Mouse (Mus musculus) forebrain, embryonic 10.5 days (tissue): ENCODE results near the gene Cyb561. TPM values are rescaled to one million over a fixed set of nuclear protein-coding genes. Genes with fewer than 3 reads are reported as not detected.

ENCODE experiments used
- DNase-seq: peaks from one replicate; pipeline ENCODE4 v3.0.0-alpha.2; 2017; ENCODE audit warnings: low spot score; ENCODE audit errors: extremely low spot score
- H3K27ac ChIP-seq: fragments of 300-500 bp; sonication (generic); 2 replicates; pipeline ENCODE4 v1.5.1; 2016; ENCODE audit warnings: mild to moderate bottlenecking
- H3K27me3 ChIP-seq: fragments of 300-500 bp; sonication (generic); 2 replicates; pipeline ENCODE4 v1.6.1; 2016; ENCODE audit warnings: mild to moderate bottlenecking; ENCODE audit not compliant: poor library complexity, severe bottlenecking
- H3K36me3 ChIP-seq: fragments of 300-500 bp; sonication (generic); replicated peaks from 2 replicates; pipeline ENCODE4 v1.6.1; 2016; ENCODE audit warnings: mild to moderate bottlenecking, moderate library complexity
- H3K4me1 ChIP-seq: fragments of 300-500 bp; sonication (generic); 2 replicates; pipeline ENCODE4 v1.6.1; 2016
- H3K4me3 ChIP-seq: fragments of 300-500 bp; sonication (generic); 2 replicates; pipeline ENCODE4 v1.5.1; 2016; ENCODE audit warnings: mild to moderate bottlenecking, moderate library complexity
- H3K9me3 ChIP-seq: fragments of 300-500 bp; sonication (generic); 2 replicates; pipeline ENCODE4 v1.6.1; 2016; ENCODE audit warnings: mild to moderate bottlenecking, moderate library complexity
- WGBS: fragments of 180-500 bp; shearing (Covaris S2); methylation state at CpG from one replicate; pipeline ENCODE4 v1.1.7; 2016; 5-methylcytosine and 5-hydroxymethylcytosine counted together
- polyA plus RNA-seq: library from polyadenylated mRNA; unstranded; fragments of >200 nt; fragmentation: Nextera tagmentation; extraction: Ambion mirVana; gene quantifications from 2 replicates; pipeline ENCODE4 v1.2.1, GENCODE M21; 2016

Gene Cyb561
- polyA plus RNA-seq, 1 experiment from 2014 or later = 15.4 TPM

DNA sequence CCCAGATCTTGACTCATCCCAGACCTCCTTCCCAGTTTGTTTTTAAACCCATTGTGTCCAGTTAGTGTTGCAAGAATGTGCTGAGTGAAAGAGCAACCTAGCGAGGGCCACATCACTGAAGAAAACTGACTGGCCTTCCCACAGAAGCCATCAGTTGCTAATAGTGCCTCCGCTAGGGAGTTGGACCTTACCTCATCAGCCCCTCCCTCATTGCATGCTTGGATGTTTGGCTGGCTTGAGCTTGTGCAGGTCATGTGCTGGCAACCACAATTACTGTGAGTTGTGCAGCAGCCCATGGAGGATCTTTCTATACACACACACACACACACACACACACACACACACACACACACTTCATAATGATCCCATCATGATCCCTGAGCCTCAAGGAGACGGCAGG is 21.8 kb downstream of the Cyb561 start:
- Histone ChIP-seq H3K4me3 (no peak overlapping the region), H3K27me3 (no peaks in the 10 kb centered on the region), H3K27ac (no peak overlapping the region), H3K36me3 (no peaks in the 10 kb centered on the region; the same call in 1 of the 2 replicates), H3K9me3 (no peaks in the 10 kb centered on the region), H3K4me1 (peaks cover 28% of the 10 kb centered on the region)
- WGBS = 93% methylated on average over 3 of the region's 3 CpGs
- no peak for DNase-seq

DNA sequence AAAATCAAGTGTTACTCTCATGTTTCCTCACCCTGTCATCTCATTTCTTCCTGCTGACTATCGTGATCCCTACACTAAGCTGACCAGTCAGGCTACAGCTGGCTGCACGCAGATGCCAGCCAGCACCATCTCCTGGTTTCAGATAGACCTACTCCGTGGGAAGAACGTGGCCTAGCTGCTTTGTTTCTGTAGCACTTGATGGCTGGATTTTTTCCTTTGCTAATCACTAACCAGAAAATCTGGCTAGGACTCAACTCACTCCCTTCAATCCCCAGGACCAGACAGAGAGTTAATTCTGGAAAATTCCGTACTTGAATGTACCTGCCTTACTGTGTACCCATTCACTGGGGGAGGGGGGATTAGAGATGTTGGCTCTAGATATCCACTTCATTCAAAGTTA is 25.0 kb downstream of the Cyb561 start:
- Histone ChIP-seq H3K27ac (no peak overlapping the region), H3K9me3 (no peaks in the 10 kb centered on the region), H3K4me3 (no peak overlapping the region), H3K27me3 (no peaks in the 10 kb centered on the region), H3K4me1 (peaks cover 13% of the 10 kb centered on the region), H3K36me3 (peaks cover 3% of the 10 kb centered on the region)
- no peak for DNase-seq
- 74% methylated on average over 5 of the region's 5 CpGs for WGBS

DNA sequence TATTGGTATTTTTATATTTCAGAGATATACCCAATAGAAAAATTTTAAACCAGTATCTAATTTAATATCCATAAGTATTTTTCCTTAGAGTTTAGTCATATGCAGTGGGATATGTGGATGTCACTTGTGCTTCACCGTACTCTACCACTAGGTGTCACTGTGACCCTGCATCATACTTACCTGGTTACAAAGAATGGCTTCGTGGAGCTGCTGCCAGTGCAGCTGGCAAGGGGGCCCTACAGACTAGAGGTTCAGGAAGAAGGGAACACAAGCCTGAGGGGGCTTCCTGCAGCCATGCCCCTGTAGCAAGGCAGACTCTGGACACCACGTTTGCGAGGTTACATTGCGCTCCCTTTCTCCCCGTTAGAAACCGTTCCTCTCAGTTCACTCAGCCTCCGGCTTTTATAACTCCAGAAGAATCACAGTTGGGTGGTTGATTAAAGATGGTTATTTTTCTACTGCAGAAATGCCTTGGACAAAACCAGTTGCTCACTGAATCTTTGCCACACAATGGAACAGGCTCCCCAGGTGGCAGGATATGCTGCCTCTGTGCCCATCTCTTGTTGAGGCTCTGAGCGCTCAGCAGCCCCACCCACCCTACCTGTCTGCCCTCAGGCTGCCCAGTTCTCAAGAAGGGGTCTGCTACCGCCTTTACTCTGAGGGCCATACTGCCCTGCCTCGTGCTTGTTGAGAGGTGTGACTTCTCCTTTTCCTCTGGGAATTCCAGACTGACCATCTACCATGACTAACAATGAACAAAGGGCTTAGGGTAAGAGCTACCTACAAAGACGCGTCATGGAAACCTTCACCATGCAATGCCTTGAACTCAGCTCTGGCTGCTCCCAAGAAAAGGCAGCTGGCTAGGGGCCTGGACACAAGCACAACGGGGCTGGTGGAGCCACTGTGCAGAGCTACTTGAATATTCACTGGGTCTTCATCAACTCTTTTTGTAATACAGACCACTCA is 25.8 kb downstream of the Cyb561 start:
- no peak overlapping the region for H3K27ac ChIP-seq
- H3K4me3 ChIP-seq = no peak overlapping the region
- peaks cover 12% of the 10 kb centered on the region for H3K36me3 ChIP-seq
- no peaks in the 10 kb centered on the region for H3K27me3 ChIP-seq
- no peaks in the 10 kb centered on the region for H3K9me3 ChIP-seq
- peak; percentile 80 for DNase-seq
- 56% methylated on average over 14 of the region's 14 CpGs for WGBS
- peaks cover 13% of the 10 kb centered on the region for H3K4me1 ChIP-seq

DNA sequence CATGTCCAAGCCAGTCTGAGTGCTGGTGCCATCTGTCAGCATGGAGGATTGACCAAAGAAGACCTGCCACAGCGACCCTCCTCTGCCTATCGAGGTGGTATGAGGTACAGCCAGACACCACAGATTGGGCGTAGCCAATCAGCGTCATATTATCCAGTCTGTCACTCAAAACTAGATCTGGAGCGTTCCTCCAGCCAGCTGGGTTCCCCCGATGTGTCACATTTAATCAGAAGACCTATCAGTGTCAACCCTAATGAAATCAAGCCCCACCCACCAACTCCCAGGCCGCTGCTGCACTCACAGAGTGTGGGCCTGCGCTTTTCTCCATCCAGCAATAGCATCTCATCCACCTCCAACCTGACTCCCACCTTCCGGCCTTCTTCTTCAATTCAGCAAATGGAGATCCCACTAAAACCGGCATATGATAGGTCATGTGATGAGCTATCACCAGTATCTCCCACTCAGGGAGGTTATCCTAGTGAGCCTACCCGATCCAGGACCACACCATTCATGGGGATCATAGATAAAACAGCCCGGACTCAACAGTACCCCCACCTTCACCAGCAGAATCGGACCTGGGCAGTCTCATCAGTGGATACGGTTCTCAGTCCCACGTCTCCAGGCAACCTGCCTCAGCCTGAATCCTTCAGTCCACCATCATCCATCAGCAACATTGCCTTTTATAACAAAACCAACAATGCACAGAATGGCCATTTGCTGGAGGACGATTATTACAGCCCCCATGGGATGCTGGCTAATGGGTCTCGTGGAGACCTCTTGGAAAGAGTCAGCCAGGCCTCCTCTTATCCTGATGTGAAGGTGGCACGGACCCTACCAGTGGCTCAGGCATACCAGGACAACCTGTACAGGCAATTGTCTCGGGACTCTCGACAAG is 30.1 kb downstream of the Cyb561 start:
- Histone ChIP-seq H3K4me1 (peaks cover 9% of the 10 kb centered on the region), H3K9me3 (no peaks in the 10 kb centered on the region), H3K27me3 (no peaks in the 10 kb centered on the region), H3K27ac (no peak overlapping the region), H3K4me3 (no peak overlapping the region), H3K36me3 (peaks cover 26% of the 10 kb centered on the region)
- 93% methylated on average over 20 of the region's 20 CpGs for WGBS
- DNase-seq = no peak

DNA sequence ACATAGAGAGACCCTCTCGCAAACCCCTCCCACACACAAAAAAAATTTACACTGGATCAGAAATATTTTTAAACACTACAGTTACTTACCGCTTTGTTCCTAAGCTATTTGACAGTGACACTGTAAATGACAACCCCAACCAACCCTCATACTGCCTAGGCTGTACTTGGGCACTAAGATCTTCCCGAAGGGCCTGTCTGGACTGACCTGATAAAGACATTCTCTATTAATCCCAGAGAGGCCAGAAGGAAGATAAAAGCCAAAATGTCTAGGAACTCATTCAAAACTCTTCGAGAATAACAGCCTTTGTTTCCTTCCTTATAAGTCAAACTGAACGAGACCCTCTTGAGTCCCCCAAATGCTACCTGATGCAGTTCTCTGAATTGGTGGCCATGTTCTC is 31.9 kb downstream of the Cyb561 start:
- peaks cover 30% of the 10 kb centered on the region for H3K36me3 ChIP-seq

DNA sequence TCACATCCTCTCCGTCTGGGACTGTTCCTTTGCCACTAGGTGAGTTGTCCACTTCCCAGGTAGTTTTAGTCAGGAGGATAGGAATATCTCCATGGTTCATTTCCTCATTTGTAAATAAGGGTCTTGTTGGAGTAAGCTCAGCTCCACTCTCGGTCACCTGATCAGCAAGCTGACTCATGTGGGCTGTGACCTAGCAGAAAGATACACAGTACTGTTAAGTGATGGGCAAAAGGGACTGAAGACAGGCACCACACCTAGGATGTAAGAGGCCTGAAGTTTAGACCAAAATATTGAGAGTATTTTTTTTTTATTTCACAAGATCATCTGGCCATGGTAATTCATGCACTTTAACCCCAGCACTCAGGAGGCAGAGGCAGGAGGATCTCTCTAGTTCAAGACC is 32.3 kb downstream of the Cyb561 start:
- Histone ChIP-seq H3K4me3 (no peak overlapping the region), H3K36me3 (peaks cover 30% of the 10 kb centered on the region), H3K4me1 (no peaks in the 10 kb centered on the region), H3K27me3 (no peaks in the 10 kb centered on the region), H3K27ac (no peak overlapping the region), H3K9me3 (no peaks in the 10 kb centered on the region)
- WGBS = 89% methylated on average over 2 of the region's 2 CpGs
- DNase-seq = no peak

More for the DNA sequence above, 31.9 kb downstream of the Cyb561 start:
- 93% methylated on average over 5 of the region's 5 CpGs for WGBS
- H3K4me3 ChIP-seq = no peak overlapping the region
- no peak for DNase-seq
- H3K4me1 ChIP-seq = no peaks in the 10 kb centered on the region
- H3K27me3 ChIP-seq = no peaks in the 10 kb centered on the region
- H3K27ac ChIP-seq = no peak overlapping the region
- H3K9me3 ChIP-seq = no peaks in the 10 kb centered on the region

DNA sequence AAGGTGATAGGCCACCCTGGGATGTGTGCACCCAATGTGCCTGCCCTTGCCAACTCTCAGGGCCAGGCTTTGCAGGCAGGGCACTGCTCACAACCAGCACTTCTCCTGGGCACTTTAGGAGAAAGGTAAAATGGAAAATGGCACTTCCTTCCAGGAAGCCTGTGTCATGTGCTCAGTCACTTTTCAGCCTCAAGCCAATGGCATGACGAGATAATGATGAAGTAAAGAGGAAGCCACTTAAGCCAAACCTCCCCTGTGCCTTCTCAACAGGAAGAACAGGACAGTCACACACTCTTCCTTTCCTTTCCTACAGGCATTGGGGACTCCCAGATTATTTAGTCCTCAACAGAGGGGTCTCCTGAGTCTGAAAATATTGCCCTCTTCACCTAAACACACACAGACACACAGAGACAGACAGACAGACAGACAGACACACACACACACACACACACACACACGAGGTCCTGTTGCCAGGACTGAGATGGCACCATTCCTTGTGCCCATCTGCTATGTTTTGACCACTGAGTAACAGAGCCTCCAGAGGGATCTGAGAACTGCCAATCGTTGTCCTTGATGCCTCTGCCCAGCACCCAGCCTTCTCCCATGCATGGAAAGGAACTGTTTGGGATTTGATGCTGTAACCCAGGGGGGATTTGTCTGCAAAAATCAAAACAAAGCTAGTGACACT is 32.9 kb downstream of the Cyb561 start:
- Histone ChIP-seq H3K9me3 (no peaks in the 10 kb centered on the region), H3K4me1 (no peaks in the 10 kb centered on the region), H3K27me3 (no peaks in the 10 kb centered on the region), H3K4me3 (no peak overlapping the region), H3K36me3 (peaks cover 30% of the 10 kb centered on the region), H3K27ac (no peak overlapping the region)
- 87% methylated on average over 3 of the region's 3 CpGs for WGBS
- DNase-seq = no peak

DNA sequence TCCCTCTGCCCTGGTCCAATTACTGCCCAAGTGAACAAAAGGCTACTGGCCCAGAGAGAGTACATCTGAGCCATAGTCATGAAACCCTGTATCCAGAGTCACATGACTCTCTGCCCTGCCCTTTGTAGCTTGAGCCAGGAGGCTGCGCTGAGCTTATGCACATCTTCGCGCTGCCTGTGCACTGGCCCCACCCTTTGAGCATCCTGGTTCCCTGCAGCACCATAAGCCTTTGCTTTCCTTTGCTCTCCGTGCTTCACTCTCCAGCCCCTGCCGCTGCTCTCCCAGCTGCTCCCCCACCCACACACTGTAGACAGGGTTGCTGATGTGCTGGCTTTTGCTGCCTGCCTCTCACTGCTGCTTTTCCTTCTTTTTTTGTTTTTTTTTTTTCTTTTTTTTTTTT is 39.6 kb downstream of the Cyb561 start:
- WGBS = 62% methylated on average over 5 of the region's 5 CpGs
- Histone ChIP-seq H3K4me1 (no peaks in the 10 kb centered on the region), H3K27ac (no peak overlapping the region), H3K9me3 (no peaks in the 10 kb centered on the region), H3K27me3 (no peaks in the 10 kb centered on the region), H3K4me3 (no peak overlapping the region), H3K36me3 (0 out of 2 replicates have a peak, but pooled peaks cover 4% of the 10 kb centered on the region)
- no peak for DNase-seq

DNA sequence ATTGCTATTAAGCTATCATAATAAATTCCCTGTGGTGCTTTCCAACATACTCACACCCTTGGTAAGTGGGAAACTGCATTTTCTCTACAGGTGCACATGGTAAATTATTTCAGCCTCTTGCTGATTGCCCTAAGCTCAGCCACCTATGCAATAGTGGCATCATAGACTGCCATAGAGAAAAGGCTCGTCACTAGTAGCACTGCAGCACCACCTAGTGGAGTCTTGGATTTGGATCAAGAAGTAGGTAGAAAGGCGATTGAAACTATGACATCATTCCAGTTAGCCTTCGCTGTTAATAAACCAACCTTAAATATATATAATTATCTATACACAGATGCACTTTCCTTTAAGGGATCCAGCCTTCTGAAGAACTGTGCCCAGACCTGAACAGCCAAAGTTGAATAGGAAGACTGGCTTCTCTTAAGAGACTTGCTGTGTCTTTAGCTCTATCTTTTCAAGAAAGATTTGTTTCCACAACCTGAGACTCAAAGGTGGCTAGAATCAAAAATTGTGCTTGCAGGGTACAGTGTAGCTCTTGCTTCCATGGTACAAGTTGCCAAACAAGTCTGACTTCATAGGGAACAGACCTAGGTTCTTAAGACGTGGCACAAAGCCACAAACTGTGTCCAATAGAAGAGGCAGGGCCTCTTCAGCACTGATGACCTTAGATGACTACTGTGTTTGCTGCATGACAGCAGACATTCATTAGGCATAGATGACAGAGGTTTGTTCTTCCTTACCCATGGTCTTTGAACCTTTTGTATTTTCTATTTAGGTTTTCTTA is 41.4 kb downstream of the Cyb561 start:
- H3K9me3 ChIP-seq = no peaks in the 10 kb centered on the region
- H3K4me3 ChIP-seq = no peak overlapping the region
- peak; percentile 49 for DNase-seq
- no peak overlapping the region for H3K27ac ChIP-seq
- no peaks in the 10 kb centered on the region for H3K36me3 ChIP-seq
- no peaks in the 10 kb centered on the region for H3K4me1 ChIP-seq
- no peaks in the 10 kb centered on the region for H3K27me3 ChIP-seq
- 44% methylated on average over 4 of the region's 4 CpGs for WGBS

DNA sequence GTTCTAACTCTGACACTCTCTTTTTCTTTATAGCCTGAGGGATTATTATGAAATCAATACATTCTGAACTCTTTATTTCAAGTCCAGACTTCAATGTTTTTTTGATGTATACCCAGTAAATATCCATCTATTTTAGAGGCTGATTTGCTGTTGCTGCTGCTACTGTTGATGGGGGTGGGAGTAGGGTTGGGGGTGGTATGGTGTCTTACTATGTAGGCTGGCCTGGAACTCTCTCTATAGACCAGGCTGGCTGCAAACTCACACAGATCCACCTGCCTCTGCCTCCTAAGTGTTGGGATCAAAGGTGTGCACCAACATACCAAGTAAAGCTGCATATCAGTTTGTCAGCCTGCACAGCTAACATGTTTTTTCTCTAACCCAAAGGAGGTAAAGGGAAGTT is 42.0 kb downstream of the Cyb561 start:
- H3K4me3 ChIP-seq = no peak overlapping the region
- no peaks in the 10 kb centered on the region for H3K36me3 ChIP-seq
- no peak overlapping the region for H3K27ac ChIP-seq
- DNase-seq = no peak
- no peaks in the 10 kb centered on the region for H3K27me3 ChIP-seq
- no peaks in the 10 kb centered on the region for H3K9me3 ChIP-seq
- H3K4me1 ChIP-seq = no peaks in the 10 kb centered on the region

DNA sequence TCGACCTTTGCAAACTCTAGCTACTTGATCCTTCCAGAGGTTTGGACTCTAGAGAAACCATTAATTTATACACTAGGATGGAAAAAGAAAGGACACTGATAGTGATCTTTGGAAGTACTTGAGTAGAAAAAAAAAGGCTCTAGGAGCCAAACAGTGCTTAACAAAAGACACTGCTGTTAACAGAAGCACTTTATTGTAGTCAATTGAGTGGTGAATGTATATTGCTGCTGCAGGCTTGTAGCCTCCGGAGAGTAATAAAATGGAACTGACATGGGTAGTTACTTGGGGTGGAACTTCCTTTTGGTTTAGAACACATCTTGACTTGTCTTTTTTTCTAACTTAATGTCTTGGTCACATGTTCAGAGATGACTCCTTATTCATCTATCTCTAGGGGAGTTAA is 43.5 kb downstream of the Cyb561 start:
- Histone ChIP-seq H3K27me3 (no peaks in the 10 kb centered on the region), H3K36me3 (no peaks in the 10 kb centered on the region; the same call in 1 of the 2 replicates), H3K4me1 (no peaks in the 10 kb centered on the region), H3K27ac (no peak overlapping the region), H3K9me3 (no peaks in the 10 kb centered on the region), H3K4me3 (no peak overlapping the region)
- WGBS = 82% methylated on average over 2 of the region's 2 CpGs
- no peak for DNase-seq

DNA sequence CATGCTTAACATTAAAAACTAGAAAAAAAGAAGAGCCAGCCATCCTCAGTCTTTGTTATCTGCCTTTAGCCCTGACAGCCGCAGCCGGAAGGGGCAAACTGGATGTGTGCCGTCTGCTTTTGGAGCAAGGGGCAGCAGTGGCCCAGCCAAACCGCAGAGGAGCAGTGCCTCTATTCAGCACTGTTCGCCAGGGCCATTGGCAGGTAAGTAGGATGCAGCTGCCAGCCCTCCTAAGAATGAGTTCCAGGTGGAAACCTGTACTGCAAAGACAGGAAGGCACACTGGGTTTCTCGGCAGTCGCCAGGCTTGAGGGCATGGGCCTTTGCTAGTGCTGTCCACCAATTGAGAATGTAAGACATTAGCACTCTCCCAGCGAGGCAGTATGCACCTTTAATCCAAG is 44.2 kb downstream of the Cyb561 start:
- H3K27ac ChIP-seq = no peak overlapping the region
- WGBS = 84% methylated on average over 8 of the region's 8 CpGs

More for the DNA sequence above, 44.2 kb downstream of the Cyb561 start:
- H3K4me1 ChIP-seq = no peaks in the 10 kb centered on the region
- DNase-seq = no peak
- H3K4me3 ChIP-seq = no peak overlapping the region
- no peaks in the 10 kb centered on the region for H3K27me3 ChIP-seq
- no peaks in the 10 kb centered on the region for H3K9me3 ChIP-seq
- H3K36me3 ChIP-seq = no peaks in the 10 kb centered on the region; the same call in 1 of the 2 replicates
